Mouse (Mus musculus): ENCODE data around the gene 4933421I07Rik. TPM values are rescaled to one million over a fixed set of nuclear protein-coding genes. Genes with fewer than 3 reads are reported as not detected.

Gene 4933421I07Rik
- not detected for polyA plus RNA-seq (2017; shearing (Covaris generic))

GRCm38 (mm10) chr7:42447850-42448249, at the start of gene 4933421I07Rik:
4933421I07Rik (minus strand) TSS chr7:42448120.

Other genes with a start within 250 kb of the 4933421I07Rik start
- not detected for gene Vmn2r61, start 188.1 kb downstream of the 4933421I07Rik start, polyA plus RNA-seq (2017; shearing (Covaris generic))
- gene Zfp141, start 57.6 kb upstream of the 4933421I07Rik start, polyA plus RNA-seq (2017; shearing (Covaris generic)) = 23.5 TPM
- gene Gm21028, start 130.5 kb upstream of the 4933421I07Rik start, polyA plus RNA-seq (2017; shearing (Covaris generic)) = not detected
- not detected for gene Zfp977, start 144.4 kb upstream of the 4933421I07Rik start, polyA plus RNA-seq (2017; shearing (Covaris generic))
- 0.16 TPM for gene Zfp976, start 194.5 kb upstream of the 4933421I07Rik start, polyA plus RNA-seq (2017; shearing (Covaris generic))
- gene Zfp975, start 244.6 kb upstream of the 4933421I07Rik start, polyA plus RNA-seq (2017; shearing (Covaris generic)) = 0.49 TPM

All from naive thymus-derived CD4-positive, alpha-beta T cell, adult 5 months (primary cell).